Mouse (Mus musculus): ENCODE results near the gene Gpc4. TPM values are rescaled to one million over a fixed set of nuclear protein-coding genes. Genes with fewer than 3 reads are reported as not detected.

Gpc4 gene
- total RNA-seq, 2 experiments from 2014 or later: 25.4 to 26.3 TPM

- no peak for DNase-seq (ENCODE audit: low spot score in 2 of 2)
Observed at GRCm38 (mm10) chrX:52039875-52040274, 125.2 kb downstream of the Gpc4 start.

- DNase-seq (ENCODE audit: low spot score in 2 of 2): no peak
Observed at GRCm38 (mm10) chrX:52030146-52030545, 134.9 kb downstream of the Gpc4 start.

- no peak for DNase-seq (ENCODE audit: low spot score in 2 of 2)
Observed at GRCm38 (mm10) chrX:52017660-52018059, 147.4 kb downstream of the Gpc4 start.

Other genes starting within 250 kb of the Gpc4 start
- gene 1700080O16Rik, start 192.5 kb downstream of the Gpc4 start, total RNA-seq (2021): not detected